Mouse (Mus musculus): ENCODE measurements around the gene Elf5. TPM values are rescaled to one million over a fixed set of nuclear protein-coding genes. Genes with fewer than 3 reads are reported as not detected.

Elf5 gene
- polyA plus RNA-seq, 1 experiment from 2014 or later: not detected

- 47% methylated on average over 5 of the region's 5 CpGs for WGBS
- no peak overlapping the region for H3K27ac ChIP-seq (ENCODE audit: low read depth, low read length)
Measured at GRCm38 (mm10) chr2:103483986-103484520, 72.6 kb downstream of the Elf5 start.

DNA sequence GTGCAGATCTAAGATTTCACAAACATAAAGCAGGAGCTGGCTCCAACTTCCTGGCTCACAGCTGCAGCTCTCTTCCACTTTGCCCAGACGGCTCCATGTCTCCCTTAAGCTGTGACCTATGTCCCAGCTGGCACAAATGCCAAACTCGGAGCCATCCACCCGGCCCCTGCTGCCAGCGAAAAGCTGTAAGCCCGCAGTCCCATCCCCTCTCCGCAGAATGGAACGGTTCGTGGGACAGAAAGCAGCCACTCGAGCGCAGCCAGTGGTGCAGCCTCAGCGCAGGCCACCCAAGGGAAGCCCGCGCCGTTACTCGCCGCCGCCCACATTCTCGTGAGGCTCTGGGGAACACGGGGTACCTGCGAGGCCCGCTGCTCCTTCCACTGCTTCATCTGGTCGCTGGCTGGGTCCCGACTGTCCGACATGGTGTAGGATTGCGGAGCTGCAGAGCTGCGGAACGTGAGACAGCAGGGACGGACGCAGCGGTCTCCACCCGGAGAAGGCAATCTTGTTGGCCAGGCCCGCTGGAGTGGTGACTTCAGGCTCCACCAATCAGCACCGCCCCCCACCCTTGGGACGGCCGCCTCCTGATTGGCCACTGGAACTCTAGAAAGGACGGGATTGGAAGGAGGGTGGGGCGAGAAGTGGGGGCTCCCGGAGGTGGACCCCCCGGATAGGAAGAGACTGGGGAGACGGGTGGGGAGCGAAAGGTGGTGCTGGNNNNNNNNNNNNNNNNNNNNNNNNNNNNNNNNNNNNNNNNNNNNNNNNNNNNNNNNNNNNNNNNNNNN is 73.3 kb downstream of the Elf5 start, which contains the start of gene Cat:
Gene Cat, minus strand, starts transcription at position 544 of the 785 bp plus-strand sequence.
- Histone ChIP-seq H3K36me3 (ENCODE audit: control insufficient read depth, insufficient read depth, low read length) (no peaks in the 10 kb centered on the region), H3K27ac (ENCODE audit: low read depth, low read length) (peak within 1 kb of the TSS; percentile 88), H3K9ac (ENCODE audit: low read length) (peak within 1 kb of the TSS; percentile 89), H3K9me3 (ENCODE audit: control insufficient read depth, low read length) (no peaks in the 10 kb centered on the region), H3K4me2 (ENCODE audit: low read depth) (peak within 1 kb of the TSS; percentile 76), H3K27me3 (ENCODE audit: control insufficient read depth, insufficient read depth, low read length) (no peaks in the 10 kb centered on the region), H3K4me3 (ENCODE audit: low read depth, low read length) (peak within 1 kb of the TSS; percentile 80), H3K4me1 (ENCODE audit: control insufficient read depth, insufficient read depth, low read length) (peaks cover 9% of the 10 kb centered on the region; the same call in 1 of the 2 replicates)
- peak; percentile 100 for ATAC-seq (ENCODE audit: insufficient read depth, low FRiP score, low TSS enrichment)
- DNase-seq (ENCODE audit: low spot score): peak; percentile 96
- WGBS: 0% methylated on average over 41 of the region's 41 CpGs

More at GRCm38 (mm10) chr2:103483986-103484520, 72.6 kb downstream of the Elf5 start:
- Histone ChIP-seq H3K9me3 (ENCODE audit: control insufficient read depth, low read length) (no peaks in the 10 kb centered on the region), H3K4me2 (ENCODE audit: low read depth) (peak overlapping the region; percentile 76), H3K36me3 (ENCODE audit: control insufficient read depth, insufficient read depth, low read length) (no peaks in the 10 kb centered on the region), H3K9ac (ENCODE audit: low read length) (peak overlapping the region; percentile 89), H3K4me3 (ENCODE audit: low read depth, low read length) (peak overlapping the region; percentile 80), H3K4me1 (ENCODE audit: control insufficient read depth, insufficient read depth, low read length) (peaks cover 9% of the 10 kb centered on the region; the same call in 1 of the 2 replicates), H3K27me3 (ENCODE audit: control insufficient read depth, insufficient read depth, low read length) (no peaks in the 10 kb centered on the region)
- DNase-seq (ENCODE audit: low spot score) (no peak), ATAC-seq (ENCODE audit: insufficient read depth, low FRiP score, low TSS enrichment) (no peak)

GRCm38 (mm10) chr2:103492526-103492925 is 81.0 kb downstream of the Elf5 start:
- no peak overlapping the region for H3K4me3 ChIP-seq (ENCODE audit: low read depth, low read length)
- no peaks in the 10 kb centered on the region for H3K36me3 ChIP-seq (ENCODE audit: control insufficient read depth, insufficient read depth, low read length)
- DNase-seq (ENCODE audit: low spot score) (no peak), ATAC-seq (ENCODE audit: insufficient read depth, low FRiP score, low TSS enrichment) (no peak)
- 85% methylated on average over 4 of the region's 4 CpGs for WGBS
- no peak overlapping the region for H3K27ac ChIP-seq (ENCODE audit: low read depth, low read length)
- H3K4me2 ChIP-seq (ENCODE audit: low read depth): no peak overlapping the region
- no peak overlapping the region for H3K9ac ChIP-seq (ENCODE audit: low read length)
- no peaks in the 10 kb centered on the region for H3K4me1 ChIP-seq (ENCODE audit: control insufficient read depth, insufficient read depth, low read length)
- H3K27me3 ChIP-seq (ENCODE audit: control insufficient read depth, insufficient read depth, low read length): no peaks in the 10 kb centered on the region
- no peaks in the 10 kb centered on the region for H3K9me3 ChIP-seq (ENCODE audit: control insufficient read depth, low read length)

- Histone ChIP-seq H3K4me2 (ENCODE audit: low read depth) (no peak overlapping the region), H3K9me3 (ENCODE audit: control insufficient read depth, low read length) (no peaks in the 10 kb centered on the region), H3K4me1 (ENCODE audit: control insufficient read depth, insufficient read depth, low read length) (no peaks in the 10 kb centered on the region), H3K27me3 (ENCODE audit: control insufficient read depth, insufficient read depth, low read length) (no peaks in the 10 kb centered on the region), H3K4me3 (ENCODE audit: low read depth, low read length) (no peak overlapping the region), H3K36me3 (ENCODE audit: control insufficient read depth, insufficient read depth, low read length) (no peaks in the 10 kb centered on the region), H3K9ac (ENCODE audit: low read length) (no peak overlapping the region), H3K27ac (ENCODE audit: low read depth, low read length) (no peak overlapping the region)
- no peak for DNase-seq (ENCODE audit: low spot score)
- no peak for ATAC-seq (ENCODE audit: insufficient read depth, low FRiP score, low TSS enrichment)
- 72% methylated on average over 4 of the region's 4 CpGs for WGBS
Measured at GRCm38 (mm10) chr2:103493827-103494226, 82.3 kb downstream of the Elf5 start.

- no peaks in the 10 kb centered on the region for H3K4me1 ChIP-seq (ENCODE audit: control insufficient read depth, insufficient read depth, low read length)
- no peak overlapping the region for H3K9ac ChIP-seq (ENCODE audit: low read length)
- no peaks in the 10 kb centered on the region for H3K27me3 ChIP-seq (ENCODE audit: control insufficient read depth, insufficient read depth, low read length)
- no peak overlapping the region for H3K4me3 ChIP-seq (ENCODE audit: low read depth, low read length)
- H3K9me3 ChIP-seq (ENCODE audit: control insufficient read depth, low read length): no peaks in the 10 kb centered on the region
- DNase-seq (ENCODE audit: low spot score): no peak
- H3K27ac ChIP-seq (ENCODE audit: low read depth, low read length): no peak overlapping the region
- H3K4me2 ChIP-seq (ENCODE audit: low read depth): no peak overlapping the region
- H3K36me3 ChIP-seq (ENCODE audit: control insufficient read depth, insufficient read depth, low read length): no peaks in the 10 kb centered on the region
- WGBS: 87% methylated on average over 6 of the region's 6 CpGs
- ATAC-seq (ENCODE audit: insufficient read depth, low FRiP score, low TSS enrichment): no peak
Measured at GRCm38 (mm10) chr2:103495633-103496418, 84.3 kb downstream of the Elf5 start.

Other genes with a start within 250 kb of the Elf5 start
- gene Ehf, start 108.4 kb upstream of the Elf5 start, polyA plus RNA-seq (2014; fragmentation: Nextera tagmentation; extraction: Ambion mirVana): 0.15 TPM in 1 of 2 replicates, not detected in the other
- gene Cat, start 73.5 kb downstream of the Elf5 start, polyA plus RNA-seq (2014; fragmentation: Nextera tagmentation; extraction: Ambion mirVana): 125 and 127 TPM in 2 replicates
- 14.4 and 15.6 TPM in 2 replicates for gene Abtb2, start 154.6 kb downstream of the Elf5 start, polyA plus RNA-seq (2014; fragmentation: Nextera tagmentation; extraction: Ambion mirVana)

All from neural tube, embryonic 11.5 days (tissue).